Mouse (Mus musculus) c-Kit-positive CD71-positive TER-119-negative erythroid progenitor cells, embryonic 14.5 days (primary cell): ENCODE measurements around the gene Trpc4ap.
"Not testable (repeated sequence)": the region's sequence is repeated elsewhere in the genome, so short reads cannot be mapped to it uniquely, and the experiment has no call there.

ENCODE experiments used
- DNase-seq: peaks from one replicate; pipeline ENCODE4 v3.0.0-alpha.2; 2013; ENCODE audit warnings: low read depth

Gene Trpc4ap

DNA sequence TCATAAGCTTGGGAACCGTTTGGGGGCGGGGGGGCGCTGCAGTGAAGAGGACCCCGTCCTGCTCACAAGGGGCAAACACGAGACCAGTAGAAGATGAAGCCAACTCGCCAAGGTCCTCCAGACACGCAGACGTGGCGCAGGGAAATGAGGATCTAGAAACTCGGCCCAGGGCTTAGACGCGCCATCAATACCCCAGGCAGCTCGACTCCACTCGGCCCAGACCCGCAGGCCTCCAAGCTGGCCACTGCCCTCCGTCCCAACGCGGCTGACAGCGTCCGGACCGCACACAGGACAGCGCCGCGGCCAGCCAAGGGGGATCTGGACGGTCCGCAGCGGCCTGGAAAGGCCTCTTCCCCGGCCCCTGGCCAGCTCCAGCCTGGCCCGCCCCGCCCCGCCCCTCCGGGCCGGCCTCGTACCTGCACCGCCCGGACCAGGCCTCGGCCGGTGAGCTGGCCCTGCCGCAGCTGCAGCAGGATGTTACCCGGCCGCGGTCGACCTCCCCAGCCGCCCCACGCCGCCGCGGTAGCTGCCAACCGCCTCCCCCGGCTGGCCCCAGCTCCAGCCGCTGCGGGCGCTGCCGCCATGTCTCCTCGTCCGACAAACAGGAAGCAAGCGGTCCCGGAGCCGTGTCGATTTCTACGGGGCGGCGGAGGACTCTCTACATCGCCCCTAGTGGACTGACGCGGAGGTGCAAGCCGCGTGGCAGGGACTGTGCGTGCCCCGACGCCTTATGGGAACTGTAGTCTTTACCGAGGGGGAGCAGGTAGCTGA lies at the start of gene Trpc4ap:
Gene Trpc4ap, minus strand, starts transcription at position 662 of the 771 bp plus-strand sequence.
- peak; percentile 94 for DNase-seq

- no peak for DNase-seq
Observed at GRCm38 (mm10) chr2:155737803-155738202, 45.6 kb upstream of the Trpc4ap start.

- DNase-seq = no peak
Observed at GRCm38 (mm10) chr2:155736936-155737335, 44.8 kb upstream of the Trpc4ap start.

GRCm38 (mm10) chr2:155735766-155736165 lies 43.6 kb upstream of the Trpc4ap start, which contains the start of gene Gm17581:
TSS of gene Gm17581 (minus strand) at chr2:155735866.
- DNase-seq = not testable (repeated sequence)

DNA sequence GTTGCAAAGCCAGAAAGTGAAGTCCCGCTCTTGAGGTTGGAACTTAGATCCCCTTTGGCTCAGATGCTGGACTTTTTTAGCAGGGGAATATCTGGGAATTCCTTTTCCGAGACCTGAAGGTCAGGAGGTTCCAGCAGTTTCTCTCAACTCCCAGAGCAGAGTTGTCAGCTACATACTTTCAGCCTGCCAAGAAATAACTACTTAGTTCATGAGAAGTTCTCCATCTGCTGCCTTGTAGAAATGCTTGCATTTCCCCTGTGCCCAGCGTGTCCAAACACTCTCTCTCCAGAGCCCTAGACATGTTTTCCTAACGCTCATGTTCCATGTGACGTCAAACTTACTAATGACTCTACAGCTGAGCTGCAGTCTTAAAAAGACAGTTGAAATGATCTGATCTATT lies 42.9 kb upstream of the Trpc4ap start:
- DNase-seq = no peak

- peak; percentile 93 for DNase-seq
Observed at GRCm38 (mm10) chr2:155729158-155729645, 37.0 kb upstream of the Trpc4ap start, which contains the start of gene Edem2. TSS of gene Edem2 (minus strand) at chr2:155729475.

- no peak for DNase-seq
Observed at GRCm38 (mm10) chr2:155728742-155729141, 36.6 kb upstream of the Trpc4ap start.

- no peak for DNase-seq
Observed at GRCm38 (mm10) chr2:155727764-155728395, 35.7 kb upstream of the Trpc4ap start.

DNA sequence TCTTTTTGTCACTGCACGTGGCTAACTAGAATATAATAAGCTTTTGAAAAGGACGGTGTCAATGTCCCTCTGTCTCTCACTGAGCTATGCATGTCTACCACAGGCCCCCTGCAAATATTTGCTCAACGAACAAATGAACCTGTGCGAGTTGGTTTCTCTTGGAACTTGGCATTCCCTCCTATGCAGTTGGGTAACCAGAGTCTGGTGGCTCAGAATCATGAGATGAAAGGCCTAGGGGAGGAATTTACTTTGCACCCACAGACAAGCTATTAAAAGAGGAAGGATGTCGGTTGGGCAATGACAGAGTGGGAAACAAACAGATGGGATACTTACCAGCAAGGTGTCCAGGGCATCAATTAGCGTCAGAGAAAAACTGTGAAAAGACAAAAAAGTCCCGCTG lies 34.1 kb upstream of the Trpc4ap start:
- no peak for DNase-seq

- no peak for DNase-seq
Observed at GRCm38 (mm10) chr2:155724526-155724925, 32.3 kb upstream of the Trpc4ap start.

GRCm38 (mm10) chr2:155724036-155724435 lies 31.9 kb upstream of the Trpc4ap start:
- DNase-seq = no peak

GRCm38 (mm10) chr2:155720585-155720984 lies 28.4 kb upstream of the Trpc4ap start:
- DNase-seq = no peak

DNA sequence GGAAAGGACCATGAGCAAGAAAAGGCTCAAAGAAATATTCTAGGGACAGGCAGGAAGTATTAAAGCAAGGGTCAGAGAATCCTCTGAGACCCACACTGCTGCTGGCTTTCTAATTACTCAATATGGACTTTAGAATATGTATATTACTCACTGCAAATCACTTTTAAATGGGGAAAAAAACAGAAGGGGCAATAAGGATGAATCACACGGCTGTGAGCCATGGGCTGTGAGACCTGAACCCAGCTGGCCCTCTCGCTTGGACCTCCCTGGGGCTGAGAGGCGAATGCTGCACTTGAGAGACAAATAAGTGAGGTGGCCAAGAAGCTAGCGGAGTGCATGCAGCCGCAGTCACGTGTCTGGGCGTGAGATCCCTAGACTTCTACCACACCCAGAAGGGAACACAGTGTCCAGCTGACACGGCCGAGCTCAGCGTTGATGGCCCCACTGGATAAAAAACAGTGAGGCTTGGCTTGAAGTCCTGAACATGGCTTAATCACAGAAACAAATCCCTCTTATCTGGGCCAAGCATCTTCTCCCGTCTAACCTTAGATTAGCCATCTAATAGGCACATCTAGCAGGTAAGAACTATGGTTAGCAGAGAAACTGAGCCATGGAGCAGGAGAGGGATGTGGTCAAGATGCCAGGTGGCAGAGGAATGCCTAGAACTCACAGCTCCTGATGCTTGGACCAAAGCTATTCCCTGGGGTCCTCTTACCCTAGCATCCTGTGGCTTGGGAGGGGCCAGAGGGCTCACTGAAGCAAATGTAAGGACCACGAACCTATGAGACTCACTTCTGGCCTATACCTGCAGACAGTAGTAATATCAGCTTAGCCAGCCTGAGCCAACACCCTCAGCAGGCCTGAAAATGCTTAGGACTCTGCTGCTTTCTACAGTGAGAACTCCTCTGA lies 25.2 kb upstream of the Trpc4ap start:
- no peak for DNase-seq

DNA sequence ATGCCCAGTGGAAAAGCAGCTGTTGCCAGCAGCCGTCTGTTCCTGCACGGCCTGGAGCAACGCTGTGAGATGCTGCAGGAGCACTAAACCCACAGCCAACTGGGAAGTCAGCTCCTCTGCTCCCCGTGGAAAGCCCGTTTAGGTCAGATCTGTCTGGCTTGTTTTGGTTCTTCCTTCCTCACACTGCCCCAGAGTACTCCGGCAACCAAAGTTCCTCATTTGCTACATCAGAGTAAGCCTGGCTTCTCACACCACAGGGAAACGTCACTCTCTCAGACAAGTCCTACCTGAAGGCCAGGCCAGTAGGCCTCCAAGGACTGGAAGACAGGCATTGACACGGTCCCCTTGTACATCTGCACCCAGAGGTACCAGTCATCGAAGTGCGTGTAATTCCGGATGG lies 18.4 kb upstream of the Trpc4ap start:
- no peak for DNase-seq

GRCm38 (mm10) chr2:155707251-155707650 lies 15.1 kb upstream of the Trpc4ap start:
- no peak for DNase-seq

DNA sequence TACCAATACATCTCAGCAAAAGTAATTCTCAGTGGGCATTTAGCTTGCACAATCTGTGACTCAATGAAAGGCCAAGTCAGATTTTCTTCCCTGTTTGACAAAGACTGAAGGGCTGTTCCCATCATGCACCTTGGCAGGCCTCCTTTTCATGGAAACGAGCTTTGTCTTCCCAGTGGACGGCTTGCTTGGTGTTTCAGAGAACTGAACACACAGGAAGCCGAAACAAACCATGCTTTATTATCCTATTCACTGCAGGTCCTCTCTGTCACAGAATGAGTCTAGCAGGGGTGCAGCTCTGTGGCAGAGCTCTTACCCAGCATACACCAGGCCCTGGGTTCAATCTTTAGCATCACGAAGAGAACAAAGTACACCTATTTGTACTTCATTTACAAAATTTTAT lies 11.4 kb upstream of the Trpc4ap start:
- no peak for DNase-seq

DNA sequence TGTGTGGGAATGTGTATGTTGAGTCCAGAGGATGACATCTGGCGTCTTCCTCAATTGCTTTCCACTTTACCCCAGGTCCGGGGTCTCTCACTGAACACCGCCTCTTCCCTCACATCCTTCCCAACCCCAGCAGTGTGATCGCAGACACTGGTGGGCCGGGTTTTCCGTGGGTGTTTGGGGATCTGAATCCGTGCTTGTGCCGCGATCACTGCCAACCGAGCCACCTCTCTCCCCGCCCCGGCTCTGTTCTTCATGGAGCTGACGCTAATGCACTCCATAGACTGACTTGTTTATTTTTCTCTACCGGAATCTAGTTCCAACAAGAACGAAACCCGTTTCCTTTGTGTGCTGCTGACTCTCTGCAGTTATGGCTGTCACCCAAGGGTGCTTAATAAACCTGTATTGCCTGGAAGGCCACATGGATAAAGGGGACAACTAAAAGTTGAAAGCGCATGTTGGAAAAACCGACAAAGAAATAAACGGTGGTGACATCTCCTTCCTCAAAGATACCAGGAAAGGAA lies 9.3 kb upstream of the Trpc4ap start:
- DNase-seq = no peak

- not testable (repeated sequence) for DNase-seq
Observed at GRCm38 (mm10) chr2:155698443-155698842, 6.3 kb upstream of the Trpc4ap start.

- DNase-seq = no peak
Observed at GRCm38 (mm10) chr2:155696851-155697250, 4.7 kb upstream of the Trpc4ap start.

GRCm38 (mm10) chr2:155696091-155696558 lies 3.9 kb upstream of the Trpc4ap start:
- DNase-seq = peak; percentile 82

- no peak for DNase-seq
Observed at GRCm38 (mm10) chr2:155695316-155695715, 3.1 kb upstream of the Trpc4ap start.

GRCm38 (mm10) chr2:155694564-155694963 lies 2.4 kb upstream of the Trpc4ap start:
- no peak for DNase-seq
